Mouse (Mus musculus): ENCODE results near the gene Gpr61. TPM values are rescaled to one million over a fixed set of nuclear protein-coding genes. Genes with fewer than 3 reads are reported as not detected.

Gene Gpr61
- polyA plus RNA-seq, 3 experiments from 2014 or later, result not detected

DNA sequence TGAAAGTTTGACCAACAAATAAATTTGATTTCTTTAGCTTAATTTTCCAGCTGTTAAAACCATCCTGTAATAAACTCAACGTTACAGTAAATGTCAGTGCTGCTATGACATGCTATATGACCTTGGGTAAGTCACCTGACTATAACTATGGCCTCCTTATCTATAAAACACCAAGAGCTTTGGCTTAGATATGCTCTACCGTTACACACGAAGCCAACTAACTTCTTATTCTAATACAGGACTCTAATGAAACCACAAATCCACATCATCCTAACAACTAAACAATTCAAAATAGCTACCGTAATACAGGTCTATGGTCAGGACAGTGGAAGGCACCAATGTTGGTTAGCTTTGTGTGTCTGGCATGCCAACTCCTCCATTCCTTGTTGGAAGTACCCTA lies 24.9 kb downstream of the Gpr61 start:
- no peak for ATAC-seq

DNA sequence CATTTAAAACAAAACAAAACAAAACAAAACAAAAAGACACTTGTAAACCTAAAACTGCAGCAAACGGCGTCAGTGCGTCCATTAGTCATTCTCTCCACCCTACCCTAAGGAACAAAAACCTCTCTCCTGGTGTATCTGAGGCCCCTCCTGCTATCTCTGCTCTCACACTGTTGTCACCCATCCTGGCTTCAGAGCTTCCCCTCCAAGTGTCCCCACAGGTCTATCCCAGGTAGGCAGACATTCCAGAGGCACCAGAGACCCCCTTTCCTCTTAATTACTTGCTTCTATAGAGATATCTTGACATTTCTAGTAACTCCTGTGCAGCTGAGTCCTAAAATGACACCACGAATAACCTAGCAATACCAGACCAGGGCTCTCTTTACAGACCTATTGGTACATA lies 25.3 kb downstream of the Gpr61 start:
- no peak for ATAC-seq

DNA sequence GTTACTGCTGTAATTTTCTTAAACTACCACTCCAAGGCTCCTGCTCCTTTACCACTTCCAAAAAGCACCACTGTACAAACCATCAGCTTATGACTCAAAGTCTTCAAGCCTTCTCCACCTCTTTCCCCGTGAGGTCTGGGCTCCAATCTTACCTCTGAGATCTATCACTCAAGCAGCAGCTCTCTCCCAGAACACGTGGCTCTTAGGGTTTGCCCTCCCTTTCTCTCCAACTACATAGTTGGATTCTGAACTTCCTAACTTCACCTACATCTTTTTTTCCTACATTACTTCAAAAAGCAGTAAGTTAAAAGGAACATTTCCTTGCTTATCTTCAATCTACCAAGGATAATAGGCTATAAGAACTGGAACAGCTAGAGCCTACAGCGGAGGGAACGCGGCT lies 26.2 kb downstream of the Gpr61 start:
- no peak for ATAC-seq

DNA sequence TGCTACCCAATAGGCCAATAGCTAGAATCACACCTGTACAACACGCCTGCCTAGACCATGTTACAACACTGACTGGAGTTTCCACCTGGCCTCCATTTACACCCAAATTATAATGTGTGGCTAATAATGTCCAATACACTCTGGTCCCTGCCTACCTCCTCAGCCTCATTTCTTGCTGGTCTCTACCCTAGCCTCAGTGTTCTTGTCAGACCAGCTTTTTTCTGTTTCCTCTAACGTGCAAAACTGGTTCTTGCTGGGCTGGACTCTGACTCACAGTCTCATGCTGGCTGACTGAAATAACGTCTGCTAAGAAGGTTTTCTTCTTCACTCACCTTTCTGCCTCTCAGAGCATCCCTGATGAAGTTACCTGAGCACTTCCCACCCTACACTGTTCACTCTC lies 28.4 kb downstream of the Gpr61 start:
- no peak for ATAC-seq

DNA sequence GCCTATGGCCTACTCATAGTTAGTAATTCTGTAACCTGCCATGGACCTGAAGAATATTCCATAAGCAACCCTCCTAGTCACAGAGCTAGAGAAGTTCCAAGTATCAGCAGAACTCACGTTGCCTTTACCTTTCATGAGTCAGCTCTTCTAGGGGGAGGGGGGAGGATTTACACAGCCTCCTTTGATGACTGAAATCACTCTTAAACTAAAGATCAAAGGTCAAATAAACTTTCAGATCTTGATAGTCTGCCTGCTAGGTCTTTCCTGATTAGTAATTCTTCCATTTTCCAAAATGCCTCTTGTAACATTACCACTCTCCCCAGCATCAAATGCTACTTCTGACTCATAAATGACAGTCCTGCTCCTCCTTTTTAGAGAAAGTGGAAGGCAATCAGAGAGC lies 30.6 kb downstream of the Gpr61 start:
- ATAC-seq, result peak; percentile 77

DNA sequence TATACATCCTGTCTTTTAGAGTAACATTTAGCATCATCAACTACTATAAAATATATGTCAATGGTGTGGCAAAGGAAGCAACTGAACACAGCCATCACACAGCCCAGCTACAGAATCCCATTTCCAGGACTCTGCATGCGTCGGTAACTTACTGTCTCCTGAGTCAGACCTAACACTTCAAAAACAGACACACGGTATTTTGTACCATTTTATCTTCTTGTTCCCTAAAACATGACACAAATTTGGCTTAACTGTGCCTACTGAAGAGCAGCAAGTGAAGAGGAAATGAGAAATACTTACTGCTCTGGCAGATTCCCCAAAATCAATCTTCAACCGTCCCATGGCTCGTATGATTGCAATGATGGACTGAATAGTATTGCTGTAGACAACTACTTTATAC lies 31.4 kb downstream of the Gpr61 start:
- ATAC-seq, result no peak

DNA sequence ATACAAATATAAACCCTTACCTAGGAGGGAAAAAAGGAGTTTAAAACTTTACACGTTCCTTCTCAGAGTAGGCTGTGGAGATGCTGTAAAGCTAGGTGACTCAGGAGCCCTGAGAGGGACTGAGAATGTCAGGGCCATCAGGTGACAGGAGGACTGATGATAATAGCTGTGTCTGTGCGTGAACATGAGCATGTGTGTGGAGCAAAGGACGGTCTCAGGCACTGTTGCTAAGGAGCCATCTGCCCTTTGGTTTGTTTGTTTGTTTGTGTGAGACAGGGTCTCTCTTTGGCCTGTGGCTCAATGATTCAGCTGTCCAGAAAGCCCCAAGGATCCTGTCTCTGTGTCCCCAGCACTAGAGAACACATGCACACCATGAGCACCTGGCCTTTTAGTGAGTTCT lies 33.6 kb downstream of the Gpr61 start:
- ATAC-seq, result no peak

DNA sequence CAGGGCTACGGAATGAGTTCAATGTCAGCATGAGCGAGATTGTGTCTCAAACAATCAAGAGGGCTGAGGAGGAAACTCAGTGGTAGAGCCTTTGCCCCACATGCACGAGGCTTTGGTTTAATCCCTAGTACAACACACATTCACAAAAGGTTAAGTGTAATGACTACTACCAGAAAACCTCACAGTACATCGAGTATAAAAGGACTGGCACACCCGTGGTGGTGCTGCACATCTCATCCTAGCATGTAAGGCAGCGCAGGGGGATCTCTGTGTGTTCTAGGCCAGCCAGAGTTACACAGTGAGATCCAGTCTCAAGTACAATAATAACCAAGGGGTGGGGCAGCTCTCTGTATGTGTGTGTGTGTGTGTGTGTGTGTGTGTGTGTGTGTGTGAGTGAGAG lies 37.2 kb downstream of the Gpr61 start:
- ATAC-seq, result no peak

DNA sequence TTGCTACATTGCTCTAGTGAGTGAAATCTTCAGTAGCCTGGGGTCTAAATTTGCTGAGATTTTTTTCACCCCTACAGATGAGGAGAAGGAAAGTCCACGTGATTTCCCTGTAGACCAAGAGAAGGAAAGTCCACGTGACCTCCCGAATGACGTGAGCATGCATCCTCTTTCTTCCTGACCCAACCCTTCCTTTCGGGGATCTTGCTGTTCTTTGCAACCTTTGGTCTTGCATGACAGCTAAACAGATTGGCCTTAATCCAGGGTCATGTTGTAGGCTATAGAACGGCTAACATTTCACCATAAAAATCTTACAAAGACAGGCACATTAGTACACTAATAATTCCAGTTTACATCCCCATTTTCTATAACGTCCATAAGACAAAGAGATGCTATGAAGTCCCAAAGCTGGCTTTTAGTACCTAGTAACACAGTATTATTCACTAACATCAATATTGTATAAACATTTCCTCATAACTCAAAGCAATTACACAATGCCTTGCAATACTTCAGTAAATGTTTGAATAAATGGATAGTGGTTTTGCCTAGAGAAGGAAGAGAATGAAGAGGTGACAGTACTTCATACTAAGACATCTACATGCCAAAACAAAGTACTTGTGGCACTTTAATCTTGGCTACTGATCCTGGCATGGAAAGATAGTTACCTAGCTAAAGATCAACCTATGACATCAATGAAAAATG lies 40.9 kb downstream of the Gpr61 start:
- no peak for ATAC-seq

DNA sequence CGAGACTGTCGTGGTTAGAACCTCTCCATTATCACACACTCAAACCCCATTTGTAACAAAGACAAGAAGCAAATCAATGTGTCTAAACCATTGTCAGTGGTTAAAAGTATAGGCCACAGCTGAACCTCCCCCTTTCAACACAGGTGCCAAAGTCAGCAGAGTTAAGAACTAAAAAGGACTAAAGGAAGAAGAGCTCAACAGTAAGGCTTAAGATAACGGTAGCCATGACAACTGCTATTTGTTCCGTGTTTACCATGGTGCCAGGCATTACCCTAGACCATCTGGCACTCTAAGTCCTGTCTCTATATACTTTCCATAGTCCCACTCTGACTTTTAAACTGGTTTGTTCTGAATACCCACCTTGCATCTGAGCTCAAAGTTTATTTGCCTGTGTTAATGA lies 42.0 kb downstream of the Gpr61 start:
- ATAC-seq, result no peak

DNA sequence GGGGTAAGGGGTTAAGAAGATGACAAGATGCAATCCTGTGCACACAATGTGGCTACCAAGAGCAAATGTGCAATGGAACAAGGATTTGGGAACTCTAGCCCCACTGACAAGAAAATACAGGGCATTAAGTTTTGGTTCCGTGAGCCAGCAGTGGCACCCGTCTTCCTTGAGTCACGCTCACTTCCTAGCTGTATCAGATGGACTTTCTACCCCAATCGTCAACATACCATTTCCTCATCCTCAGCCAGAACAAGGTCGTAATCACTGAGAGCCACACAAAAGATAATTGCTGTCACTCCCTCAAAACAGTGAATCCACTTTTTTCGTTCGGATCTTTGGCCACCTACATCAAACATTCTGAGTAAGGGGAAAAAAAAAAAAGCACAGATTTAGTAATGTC lies 42.4 kb downstream of the Gpr61 start:
- ATAC-seq, result no peak

DNA sequence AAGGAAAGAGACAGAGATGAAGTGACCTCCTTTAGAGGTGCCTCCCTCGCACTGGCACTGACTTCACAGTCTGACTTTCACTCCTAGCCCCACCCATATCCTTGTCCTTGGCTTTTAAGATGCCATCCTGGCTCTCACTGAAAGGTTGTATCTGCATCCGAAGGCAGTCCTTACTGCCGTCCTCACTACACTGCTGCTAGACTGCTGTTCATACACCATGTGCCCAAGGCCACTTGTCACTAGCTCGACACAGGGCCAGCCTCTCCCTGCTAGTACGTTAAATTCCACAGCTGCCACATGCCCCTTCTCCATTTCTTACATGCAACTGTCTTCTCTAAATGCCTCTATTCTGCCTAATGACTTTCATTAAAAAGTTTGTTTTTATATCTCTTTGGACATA lies 43.4 kb downstream of the Gpr61 start:
- no peak for ATAC-seq

DNA sequence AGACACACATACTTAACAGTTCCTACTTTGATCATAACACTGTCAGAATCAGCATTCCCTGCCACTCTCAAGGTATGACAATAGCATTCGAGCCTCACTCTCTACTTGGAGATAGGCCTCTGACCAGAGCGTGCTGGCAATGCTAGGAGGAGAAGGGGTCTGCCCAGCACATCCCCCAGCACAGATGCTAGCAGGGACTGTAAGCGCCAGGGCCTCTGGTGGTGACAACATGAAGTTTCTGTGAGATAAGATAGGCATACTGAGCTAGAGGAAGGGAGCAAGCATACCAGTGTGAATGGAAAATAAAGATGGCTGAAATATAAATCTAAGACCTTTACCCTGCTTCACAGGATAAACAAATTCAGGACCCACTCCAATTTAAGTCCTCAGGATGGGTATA lies 49.4 kb downstream of the Gpr61 start:
- no peak for ATAC-seq

DNA sequence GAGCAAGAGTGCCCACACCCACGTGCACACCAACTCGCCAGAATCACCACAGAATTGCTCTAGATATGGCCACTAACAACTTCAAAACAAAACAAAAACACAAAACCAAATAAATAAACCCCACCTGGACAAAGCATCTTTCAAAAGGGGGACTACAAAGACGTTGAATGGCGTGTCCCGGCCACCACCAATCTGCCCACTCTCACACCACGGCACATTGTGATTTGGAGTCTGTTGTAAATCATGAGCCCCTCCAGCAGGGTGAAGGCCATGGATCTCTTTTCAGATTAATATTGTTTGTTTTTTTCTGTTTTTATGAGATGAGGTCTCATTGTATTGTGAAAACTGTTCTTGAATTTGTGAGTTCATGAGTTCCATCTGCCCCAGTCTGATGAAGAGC lies 52.6 kb downstream of the Gpr61 start:
- no peak for ATAC-seq

DNA sequence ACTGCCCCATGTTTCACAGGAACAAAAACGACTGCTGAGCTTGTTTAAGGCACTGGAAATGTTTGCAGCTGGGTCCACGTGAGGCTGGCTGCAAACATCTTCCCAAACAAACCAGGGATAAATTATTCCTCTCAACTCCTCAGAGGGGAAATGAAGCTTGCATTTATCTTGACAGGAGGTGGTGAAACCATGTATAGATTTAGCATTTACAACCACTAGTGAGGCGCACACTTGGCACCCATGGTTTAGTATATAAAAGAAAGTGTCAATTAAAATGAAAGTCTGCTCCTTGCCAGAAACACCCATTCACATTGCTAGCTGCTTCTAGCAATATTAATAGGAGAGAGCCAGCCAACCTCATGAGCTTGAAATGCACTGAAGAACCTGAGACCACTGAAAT lies 53.1 kb downstream of the Gpr61 start:
- no peak for ATAC-seq

Other genes starting within 250 kb of the Gpr61 start
- gene Gstm7, start 223.1 kb downstream of the Gpr61 start, polyA plus RNA-seq (2017; shearing (Covaris generic)), result 1 to 10 TPM in 1 of 3 experiments, not detected in 2; 1.5 TPM
- gene Gstm6, start 211.1 kb downstream of the Gpr61 start, polyA plus RNA-seq (2017; shearing (Covaris generic)), result not detected
- gene Gstm3, start 185.6 kb downstream of the Gpr61 start, polyA plus RNA-seq (2017; shearing (Covaris generic)), result not detected
- not detected for gene Gstm2, start 168.4 kb downstream of the Gpr61 start, polyA plus RNA-seq (2017; shearing (Covaris generic))
- 1 to 10 TPM; 1.1 to 2.7 (median 1.4) TPM for gene Gstm1, start 136.9 kb downstream of the Gpr61 start, polyA plus RNA-seq (2017; shearing (Covaris generic))
- 1 to 10 TPM; 3.1 to 5.5 (median 5.0) TPM for gene Gstm4, start 110.0 kb downstream of the Gpr61 start, polyA plus RNA-seq (2017; shearing (Covaris generic))
- gene Ampd2, start 68.2 kb downstream of the Gpr61 start, polyA plus RNA-seq (2017; shearing (Covaris generic)), result 10 to 100 TPM; 15.6 to 26.4 (median 18.1) TPM
- not detected for gene Gnat2, start 62.1 kb downstream of the Gpr61 start, polyA plus RNA-seq (2017; shearing (Covaris generic))
- gene Gnai3, start 8.7 kb downstream of the Gpr61 start, polyA plus RNA-seq (2017; shearing (Covaris generic)), result 100 to 1,000 TPM in 1 of 3 experiments, 10 to 100 TPM in 2; 90.7 to 140 (median 97.6) TPM
- under 1 TPM; 0.33 to 0.53 (median 0.51) TPM for gene Amigo1, start 31.5 kb upstream of the Gpr61 start, polyA plus RNA-seq (2017; shearing (Covaris generic))
- 1 to 10 TPM; 6.6 to 7.3 (median 7.1) TPM for gene Cyb561d1, start 46.3 kb upstream of the Gpr61 start, polyA plus RNA-seq (2017; shearing (Covaris generic))
- gene Atxn7l2, start 56.1 kb upstream of the Gpr61 start, polyA plus RNA-seq (2017; shearing (Covaris generic)), result 1 to 10 TPM; 4.7 to 5.9 (median 5.6) TPM
- gene Sypl2, start 71.8 kb upstream of the Gpr61 start, polyA plus RNA-seq (2017; shearing (Covaris generic)), result not detected
- 100 to 1,000 TPM; 167 to 264 (median 193) TPM for gene Psma5, start 102.0 kb upstream of the Gpr61 start, polyA plus RNA-seq (2017; shearing (Covaris generic))
- gene Sort1, start 129.2 kb upstream of the Gpr61 start, polyA plus RNA-seq (2017; shearing (Covaris generic)), result not detected
- not detected for gene Mybphl, start 210.0 kb upstream of the Gpr61 start, polyA plus RNA-seq (2017; shearing (Covaris generic))
- gene Psrc1, start 229.0 kb upstream of the Gpr61 start, polyA plus RNA-seq (2017; shearing (Covaris generic)), result 10 to 100 TPM in 1 of 3 experiments, 1 to 10 TPM in 2; 1.2 to 17.5 (median 4.1) TPM